Mouse (Mus musculus) T-helper 2 cell (primary cell): ENCODE measurements at regions not wholly inside any gene's neighbourhood (a gene's known extent, or its start where the extent isn't known, plus 50 kb on each side); places are given as distances from the start of the nearest gene placed in this dataset.

Source experiments
- in situ Hi-C: fragments of 300-600 bp; cut with MboI, MseI; formaldehyde crosslinking; loops from one replicate; pipeline ENCODE4 v1.15.1; 2025; ENCODE audit warnings: high pct_unique_total_duplicates

GRCm38 (mm10) chr10:61034056-61034455, 55.1 kb upstream of the Pcbd1 start:
- in situ Hi-C loops = no loop called here

GRCm38 (mm10) chr10:61028598-61028997, 60.5 kb upstream of the Pcbd1 start:
- in situ Hi-C loops = no loop called here

GRCm38 (mm10) chr10:61027215-61027614, 61.9 kb upstream of the Pcbd1 start:
- in situ Hi-C loops = no loop called here

GRCm38 (mm10) chr10:61025061-61025460, 64.1 kb upstream of the Pcbd1 start:
- in situ Hi-C loops = no loop called here

- in situ Hi-C loops = no loop called here
These were observed 65.0 kb upstream of the Pcbd1 start for GRCm38 (mm10) chr10:61024166-61024565.

- in situ Hi-C loops = no loop called here
These were observed 65.7 kb upstream of the Pcbd1 start for GRCm38 (mm10) chr10:61023431-61023830.

- in situ Hi-C loops = no loop called here
These were observed 69.6 kb upstream of the Pcbd1 start for GRCm38 (mm10) chr10:61019566-61019965.

- in situ Hi-C loops = no loop called here
These were observed 76.9 kb upstream of the Pcbd1 start for GRCm38 (mm10) chr10:61012199-61012695.

GRCm38 (mm10) chr10:61010697-61011096, 78.4 kb upstream of the Pcbd1 start:
- in situ Hi-C loops = no loop called here

- in situ Hi-C loops = no loop called here
These were observed 81.7 kb upstream of the Pcbd1 start for GRCm38 (mm10) chr10:61007403-61007802.

GRCm38 (mm10) chr10:61001745-61002160, 87.4 kb upstream of the Pcbd1 start:
- in situ Hi-C loops = no loop called here

GRCm38 (mm10) chr10:60997393-60997792, 91.7 kb upstream of the Pcbd1 start:
- in situ Hi-C loops = no loop called here

GRCm38 (mm10) chr10:60995908-60996640, 93.1 kb upstream of the Pcbd1 start:
- in situ Hi-C loops = no loop called here

- in situ Hi-C loops = no loop called here
These were observed 104.0 kb upstream of the Pcbd1 start for GRCm38 (mm10) chr10:60985109-60985576.

- in situ Hi-C loops = no loop called here
These were observed 107.4 kb upstream of the Pcbd1 start for GRCm38 (mm10) chr10:60981770-60982169.

GRCm38 (mm10) chr10:60973615-60974014, 115.5 kb upstream of the Pcbd1 start:
- in situ Hi-C loops = no loop called here

- in situ Hi-C loops = no loop called here
These were observed 124.3 kb upstream of the Pcbd1 start for GRCm38 (mm10) chr10:60964843-60965242.

GRCm38 (mm10) chr10:60957820-60958233, 126.4 kb upstream of the Unc5b start:
- in situ Hi-C loops = no loop called here

- in situ Hi-C loops = no loop called here
These were observed 124.1 kb upstream of the Unc5b start for GRCm38 (mm10) chr10:60955467-60955866.

GRCm38 (mm10) chr10:60952495-60952894, 121.1 kb upstream of the Unc5b start:
- in situ Hi-C loops = no loop called here

- in situ Hi-C loops = no loop called here
These were observed 117.7 kb upstream of the Unc5b start for GRCm38 (mm10) chr10:60948983-60949677.

- in situ Hi-C loops = no loop called here
These were observed 111.7 kb upstream of the Unc5b start for GRCm38 (mm10) chr10:60943074-60943473.

- in situ Hi-C loops = no loop called here
These were observed 107.4 kb upstream of the Unc5b start for GRCm38 (mm10) chr10:60938749-60939148.
